Mouse (Mus musculus): ENCODE data around the gene Ubc.

Ubc gene

DNA sequence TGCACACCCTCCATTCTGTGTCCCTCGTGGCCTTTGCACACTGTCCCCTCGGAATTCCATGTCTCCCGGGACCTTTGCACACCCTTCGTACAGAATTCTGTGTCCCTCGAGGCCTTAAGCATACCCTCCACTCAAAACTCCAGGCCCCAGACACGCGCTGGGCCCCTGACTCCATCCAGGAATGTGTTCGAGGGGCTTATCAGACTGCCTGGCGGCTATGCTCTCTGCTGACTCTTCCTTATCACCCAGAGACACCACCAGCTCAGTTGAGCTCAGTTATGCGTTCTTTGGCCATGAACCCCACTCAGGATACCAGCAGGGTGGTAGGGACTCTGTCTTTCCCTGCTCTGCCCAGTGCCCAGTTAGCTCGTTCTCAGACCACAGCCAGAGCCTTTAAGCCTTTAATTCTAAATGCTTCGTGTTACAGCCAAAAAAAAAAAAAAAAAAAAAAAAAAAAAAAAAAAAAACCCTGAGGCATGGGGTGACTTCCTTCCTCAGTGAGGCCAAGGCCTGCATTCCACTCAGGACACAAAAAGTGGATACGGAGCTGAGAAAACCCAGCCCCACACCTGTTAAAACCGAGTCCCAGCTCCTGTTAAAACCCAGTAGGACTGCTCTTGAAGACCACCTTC lies 48.4 kb downstream of the Ubc start:
- no peak for DNase-seq

DNA sequence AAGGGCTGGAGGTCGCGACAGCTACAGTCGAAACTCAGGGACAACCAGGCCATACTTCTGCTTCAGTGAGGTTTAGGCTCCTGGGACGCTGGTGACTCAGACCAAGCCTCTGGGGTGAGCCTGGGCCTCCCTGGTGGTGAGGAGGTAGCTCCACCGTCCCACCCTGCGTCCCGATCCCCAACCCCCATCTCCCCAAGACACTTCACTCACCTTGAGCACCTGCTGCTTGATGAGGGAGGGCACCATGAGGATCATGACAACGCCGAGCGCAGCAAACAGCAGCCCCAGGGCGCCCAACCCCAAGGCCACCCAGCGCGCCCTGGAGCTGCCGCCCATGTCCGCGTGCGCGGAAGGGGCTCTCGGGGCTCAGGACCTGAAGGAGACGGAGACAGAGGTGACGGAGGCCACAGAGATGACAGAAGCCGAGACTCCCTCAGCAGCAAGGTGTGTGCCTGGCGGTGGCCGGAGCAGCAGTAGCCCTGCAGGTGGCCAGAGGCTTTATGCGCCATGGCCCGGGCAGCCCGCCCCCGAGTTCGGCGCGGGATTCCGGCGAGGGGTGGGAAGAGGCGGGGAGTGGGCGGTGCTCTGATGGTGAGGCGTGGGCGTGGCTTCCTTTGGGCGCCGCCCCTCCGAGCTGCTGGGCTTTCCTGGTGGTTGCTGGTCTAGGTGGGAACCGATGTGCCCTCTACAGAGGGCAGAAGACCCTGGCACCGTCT lies 49.3 kb downstream of the Ubc start, which contains the start of gene Scarb1:
Scarb1 (minus strand) TSS at position 548 of the 716 bp plus-strand sequence.
- DNase-seq = peak; percentile 83

DNA sequence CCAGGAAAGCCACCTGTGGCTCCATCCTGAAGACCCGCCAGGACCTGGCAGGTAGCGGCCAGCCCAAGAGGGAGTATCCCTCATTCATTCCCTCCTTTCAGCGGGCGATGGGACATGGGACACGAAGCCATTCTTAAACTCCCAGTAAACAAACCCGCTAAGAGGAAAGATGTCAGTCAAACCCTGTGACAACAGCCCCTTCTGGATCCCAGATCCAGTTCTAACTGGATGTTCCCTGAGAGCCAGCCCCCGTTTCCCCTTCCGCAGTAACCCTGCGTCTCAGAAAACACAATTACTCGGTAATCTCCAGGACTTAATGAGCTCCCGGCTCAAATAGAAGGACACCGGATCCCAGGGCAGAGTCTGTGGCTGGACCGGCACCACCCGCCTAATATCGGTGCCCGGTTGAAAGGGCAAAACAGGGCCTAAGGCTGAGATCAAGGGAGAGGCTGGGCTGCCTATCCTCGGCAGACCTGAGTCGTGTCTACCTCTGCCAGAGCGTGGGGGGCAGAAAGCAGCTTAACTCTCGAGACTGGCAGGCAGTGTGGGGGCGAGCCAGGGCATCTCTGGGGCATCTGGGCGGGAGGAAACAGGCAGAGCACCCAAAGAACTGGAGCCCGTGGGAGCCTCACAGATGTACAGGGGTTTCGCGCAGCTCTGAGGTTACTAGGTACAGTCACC lies 50.0 kb downstream of the Ubc start:
- no peak for DNase-seq

DNA sequence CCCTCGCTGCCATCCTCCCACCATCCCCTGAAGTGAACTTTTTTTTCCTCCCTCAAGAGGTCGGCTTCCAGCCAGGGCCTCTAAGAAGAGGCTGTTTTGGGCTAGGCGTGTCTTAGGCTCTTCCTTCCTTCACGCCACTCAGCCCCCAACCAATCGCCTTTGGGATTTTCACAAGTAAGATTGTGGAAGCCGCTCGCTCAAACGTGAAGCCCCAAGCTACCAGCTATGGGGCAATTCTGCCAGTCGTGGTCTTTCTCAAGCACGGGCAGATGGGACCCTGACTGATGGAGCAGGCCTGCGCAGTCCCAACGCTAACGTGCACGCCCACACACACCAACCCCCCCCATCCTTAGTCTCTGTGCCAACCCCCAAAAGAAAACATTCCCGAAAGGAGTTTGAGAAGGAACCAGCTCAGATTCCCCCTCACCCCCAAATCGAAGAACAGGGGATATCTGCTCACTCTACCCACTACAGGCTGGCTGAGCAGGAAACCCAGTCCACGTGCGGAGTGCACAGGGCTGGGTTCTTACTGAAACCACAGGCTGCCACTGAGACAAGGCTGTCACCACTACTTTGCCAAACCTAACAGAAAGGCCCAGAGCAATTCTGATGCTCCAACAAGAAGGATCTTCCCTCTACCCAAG lies 50.8 kb downstream of the Ubc start:
- no peak for DNase-seq

DNA sequence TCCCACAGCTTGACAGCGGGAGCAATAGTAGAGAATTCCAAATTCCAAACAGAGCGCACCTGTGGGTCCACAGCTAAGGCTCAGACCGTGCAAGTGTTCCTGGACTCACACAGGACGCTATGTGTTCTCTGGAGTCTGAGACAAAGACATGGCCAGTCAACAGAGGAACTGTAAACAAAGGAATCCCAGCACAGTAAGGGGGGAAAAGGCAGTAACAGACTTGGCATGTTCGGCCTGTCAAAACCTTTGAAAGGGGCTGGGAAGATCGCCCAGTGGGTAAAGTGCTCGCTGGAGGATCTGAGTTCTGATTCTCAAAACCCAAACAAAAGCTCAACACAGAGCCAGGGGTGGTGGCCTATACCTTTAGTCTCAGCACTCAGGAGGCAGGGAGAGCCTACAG lies 52.5 kb downstream of the Ubc start:
- no peak for DNase-seq

DNA sequence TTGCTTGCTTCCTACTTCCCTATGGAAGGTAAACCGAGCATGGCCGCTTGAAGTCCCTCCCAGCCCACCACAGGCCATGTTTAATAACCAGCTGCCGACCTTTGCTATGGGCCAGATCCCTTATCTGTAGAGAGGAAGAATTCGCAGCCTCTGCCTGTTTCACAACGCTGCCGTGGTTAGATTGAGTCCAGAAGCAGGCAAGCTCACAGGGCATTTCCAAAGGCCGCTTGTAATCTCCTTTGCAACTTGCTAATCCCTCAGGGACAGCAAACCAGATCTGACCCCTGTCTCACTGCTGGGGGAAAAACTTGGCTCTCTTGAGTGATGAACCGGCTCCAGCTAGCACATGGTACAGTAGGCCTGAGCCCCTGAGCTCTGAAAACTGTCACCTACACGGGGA lies 53.0 kb downstream of the Ubc start:
- no peak for DNase-seq

All from kidney, adult 11 months (tissue).